Mouse (Mus musculus): ENCODE results near the gene Mettl6.

Gene Mettl6

GRCm38 (mm10) chr14:31431789-31432330 is 63.0 kb downstream of the Mettl6 start:
- peak; percentile 40 for DNase-seq

- DNase-seq: no peak
Observed at GRCm38 (mm10) chr14:31429004-31429395, 65.8 kb downstream of the Mettl6 start.

DNA sequence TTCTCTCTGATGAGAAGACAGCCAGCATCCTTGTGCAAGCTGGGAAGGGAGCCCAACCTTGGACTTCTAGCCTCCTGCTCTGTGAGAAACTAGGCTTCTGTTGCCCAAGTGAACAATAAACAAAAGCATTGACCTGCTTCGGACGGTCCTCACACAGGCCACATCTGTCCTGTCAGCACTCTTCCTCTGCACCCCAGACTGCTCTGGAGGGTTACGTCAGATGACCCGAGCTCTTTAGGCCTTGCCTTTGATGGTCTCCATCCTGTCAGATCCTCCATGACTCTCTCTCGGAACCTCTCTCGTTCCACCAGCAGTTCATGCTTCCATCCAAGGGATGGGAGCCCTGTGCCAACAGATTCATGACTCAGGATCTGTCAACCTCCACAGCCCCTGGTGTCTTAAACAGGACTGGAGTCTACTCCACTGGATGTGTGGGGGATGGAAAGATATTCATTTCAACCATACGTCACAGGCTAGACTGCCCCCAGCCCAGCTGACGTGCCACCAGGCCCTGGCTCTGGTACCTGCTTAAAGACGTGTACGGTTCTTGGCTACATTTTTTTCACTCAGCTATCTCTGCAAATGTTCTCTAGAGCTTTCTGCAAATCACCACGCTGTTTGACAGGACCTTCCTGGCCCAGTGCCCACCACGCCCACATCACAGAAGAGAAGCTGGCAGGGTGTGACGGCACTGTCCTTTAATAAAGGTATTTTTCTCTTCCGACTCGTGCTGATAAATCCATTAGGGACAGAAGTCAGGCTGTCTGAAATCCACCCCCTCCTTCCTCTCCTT is 66.4 kb downstream of the Mettl6 start:
- DNase-seq: peak; percentile 72
